Mouse (Mus musculus) myocyte (in vitro differentiated cells): Measurements from ENCODE around the gene Kcnb1. TPM values are rescaled to one million over a fixed set of nuclear protein-coding genes. Genes with fewer than 3 reads are reported as not detected.
A peak's percentile ranks its signal among the peaks of the same experiment; 100 is the strongest.

ENCODE experiments used
- H3K27me3 ChIP-seq: one replicate; pipeline ENCODE4 v1.6.1; 2011; ENCODE audit not compliant: control insufficient read depth, insufficient read depth, insufficient read length
- H3K36me3 ChIP-seq: one replicate; pipeline ENCODE4 v1.6.1; 2011; ENCODE audit not compliant: control insufficient read depth, insufficient read depth
- H3K4me2 ChIP-seq: one replicate; pipeline ENCODE4 v1.6.1; 2011; ENCODE audit warnings: low read depth, control low read depth
- H3K4me3 ChIP-seq: one replicate; pipeline ENCODE4 v1.5.1; 2011; ENCODE audit warnings: mild to moderate bottlenecking, control low read depth, moderate library complexity
- H3K79me2 ChIP-seq: one replicate; pipeline ENCODE4 v1.6.1; 2011; ENCODE audit not compliant: control insufficient read depth, insufficient read depth
- H3ac ChIP-seq: one replicate; pipeline ENCODE4 v1.6.1; 2011; ENCODE audit not compliant: control insufficient read depth, insufficient read length
- CEBPB ChIP-seq: IDR thresholded peaks from 2 replicates; pipeline ENCODE4 v1.6.1; 2011; ENCODE audit warnings: mild to moderate bottlenecking, moderate library complexity; ENCODE audit not compliant: poor library complexity, insufficient read depth, severe bottlenecking
- E2F4 ChIP-seq: IDR thresholded peaks from one replicate; pipeline ENCODE4 v1.6.1; 2011; ENCODE audit warnings: mild to moderate bottlenecking, control low read depth, moderate library complexity; ENCODE audit not compliant: insufficient read depth
- MAX ChIP-seq: IDR thresholded peaks from one replicate; pipeline ENCODE4 v1.6.1; 2011; ENCODE audit warnings: low read depth, mild to moderate bottlenecking, control low read depth
- MYOD1 ChIP-seq, 3 experiments: IDR thresholded peaks; one replicate each; pipeline ENCODE4 v1.6.1; 2011; ENCODE audit warnings: control low read depth in 2 of 3, low read depth in 2 of 3, mild to moderate bottlenecking in 2 of 3, moderate library complexity in 1 of 3; ENCODE audit not compliant: insufficient read length in 2 of 3, control insufficient read depth in 1 of 3
- MYOG ChIP-seq, 3 experiments: IDR thresholded peaks; one replicate each; pipeline ENCODE4 v1.6.1; 2011; ENCODE audit warnings: control low read depth in 2 of 3, low read depth in 2 of 3, mild to moderate bottlenecking in 2 of 3; ENCODE audit not compliant: insufficient read length in 2 of 3, control insufficient read depth in 1 of 3, insufficient read depth in 1 of 3
- POLR2A ChIP-seq: IDR thresholded peaks from one replicate; pipeline ENCODE4 v1.6.1; 2011; ENCODE audit warnings: low read depth, mild to moderate bottlenecking, control low read depth, moderate library complexity; ENCODE audit not compliant: insufficient read length
- POLR2AphosphoS2 ChIP-seq: IDR thresholded peaks from one replicate; pipeline ENCODE4 v1.6.1; 2011; ENCODE audit warnings: low read depth, control low read depth; ENCODE audit not compliant: insufficient read length
- REST ChIP-seq: IDR thresholded peaks from one replicate; pipeline ENCODE4 v1.6.1; 2011; ENCODE audit warnings: mild to moderate bottlenecking, control low read depth, moderate library complexity; ENCODE audit not compliant: insufficient read depth, insufficient read length
- SRF ChIP-seq: IDR thresholded peaks from one replicate; pipeline ENCODE4 v1.6.1; 2011; ENCODE audit warnings: low read depth; ENCODE audit not compliant: control insufficient read depth, insufficient read length
- TCF12 ChIP-seq: IDR thresholded peaks from one replicate; pipeline ENCODE4 v1.6.1; 2011; ENCODE audit warnings: mild to moderate bottlenecking, control low read depth; ENCODE audit not compliant: poor library complexity, insufficient read depth, severe bottlenecking
- TCF3 ChIP-seq: IDR thresholded peaks from one replicate; pipeline ENCODE4 v1.6.1; 2011; ENCODE audit warnings: low read depth, control low read depth; ENCODE audit not compliant: insufficient read length
- USF1 ChIP-seq: IDR thresholded peaks from one replicate; pipeline ENCODE4 v1.6.1; 2011; ENCODE audit warnings: low read depth, mild to moderate bottlenecking, control low read depth, moderate library complexity
- polyA plus RNA-seq: library from polyadenylated mRNA; unstranded; fragments of >200 nt; fragmentation: generic; extraction: Trizol; gene quantifications from one replicate; pipeline ENCODE4 v1.2.1, GENCODE M21; 2012; ENCODE audit warnings: missing spikeins

Gene Kcnb1
- polyA plus RNA-seq, 1 experiment: 0.42 TPM

GRCm38 (mm10) chr2:167063906-167064496 is 126.0 kb downstream of the Kcnb1 start:
- Histone ChIP-seq H3ac (peak overlapping the region; percentile 65), H3K79me2 (peaks cover 33% of the 10 kb centered on the region), H3K4me3 (peak overlapping the region; percentile 90), H3K4me2 (peak overlapping the region; percentile 90), H3K27me3 (no peaks in the 10 kb centered on the region), H3K36me3 (peaks cover 40% of the 10 kb centered on the region)
- TF ChIP-seq E2F4: no peak
- TF ChIP-seq SRF: no peak
- TF ChIP-seq TCF12: no peak
- no peak for TF ChIP-seq REST
- peak; percentile 33 for TF ChIP-seq MAX
- no peak for TF ChIP-seq USF1
- TF ChIP-seq POLR2A: no peak

- H3ac ChIP-seq: peak within 1 kb of the TSS; percentile 65
- no peaks in the 10 kb centered on the region for H3K27me3 ChIP-seq
- peak; percentile 33 for TF ChIP-seq USF1
- TF ChIP-seq E2F4: no peak
- TF ChIP-seq POLR2AphosphoS2: peak; percentile 99
- peak; percentile 87 for TF ChIP-seq SRF
- TF ChIP-seq TCF12: no peak
- TF ChIP-seq MAX: no peak
- no peak for TF ChIP-seq MYOD1 (IDR thresholded peaks at IDR 0.05; ENCODE audit: control insufficient read depth in 1 of 3, insufficient read length in 2 of 3, low read depth in 2 of 3)
- no peak for TF ChIP-seq MYOG (IDR thresholded peaks at IDR 0.05; ENCODE audit: control insufficient read depth in 1 of 3, insufficient read depth in 1 of 3, insufficient read length in 2 of 3, low read depth in 2 of 3)
- peak; percentile 96 for TF ChIP-seq POLR2A
- H3K36me3 ChIP-seq: peaks cover 40% of the 10 kb centered on the region
- peak within 1 kb of the TSS; percentile 93 for H3K4me2 ChIP-seq
- peak within 1 kb of the TSS; percentile 90 for H3K4me3 ChIP-seq
- peaks cover 33% of the 10 kb centered on the region for H3K79me2 ChIP-seq
These were observed 126.7 kb downstream of the Kcnb1 start, which contains the start of gene Znfx1 for GRCm38 (mm10) chr2:167062965-167063880. TSS of gene Znfx1 (minus strand) at chr2:167063015.

GRCm38 (mm10) chr2:167062497-167062911 is 127.5 kb downstream of the Kcnb1 start:
- peaks cover 45% of the 10 kb centered on the region for H3K36me3 ChIP-seq

GRCm38 (mm10) chr2:167061381-167062034 is 128.4 kb downstream of the Kcnb1 start:
- Histone ChIP-seq H3K79me2 (peaks cover 33% of the 10 kb centered on the region), H3ac (peak overlapping the region; percentile 65), H3K36me3 (peaks cover 45% of the 10 kb centered on the region), H3K4me2 (peak overlapping the region; percentile 93), H3K4me3 (peak overlapping the region; percentile 90), H3K27me3 (no peaks in the 10 kb centered on the region)
- TF ChIP-seq SRF: no peak
- TF ChIP-seq MYOD1 (IDR thresholded peaks at IDR 0.05; ENCODE audit: control insufficient read depth in 1 of 3, insufficient read length in 2 of 3, low read depth in 2 of 3): no peak
- TF ChIP-seq TCF3: no peak
- no peak for TF ChIP-seq CEBPB
- TF ChIP-seq REST: no peak
- TF ChIP-seq MYOG (IDR thresholded peaks at IDR 0.05; ENCODE audit: control insufficient read depth in 1 of 3, insufficient read depth in 1 of 3, insufficient read length in 2 of 3, low read depth in 2 of 3): no peak
- TF ChIP-seq TCF12: no peak
- no peak for TF ChIP-seq E2F4
- no peak for TF ChIP-seq POLR2AphosphoS2
- no peak for TF ChIP-seq POLR2A
- no peak for TF ChIP-seq MAX
- TF ChIP-seq USF1: no peak

More at GRCm38 (mm10) chr2:167062497-167062911, 127.5 kb downstream of the Kcnb1 start:
- Histone ChIP-seq H3K79me2 (peaks cover 33% of the 10 kb centered on the region), H3K27me3 (no peaks in the 10 kb centered on the region), H3K4me2 (peak overlapping the region; percentile 93), H3ac (peak overlapping the region; percentile 65), H3K4me3 (peak overlapping the region; percentile 90)
- peak in 2 of 3 experiments; percentile 65 to 66 for TF ChIP-seq MYOG (IDR thresholded peaks at IDR 0.05; ENCODE audit: control insufficient read depth in 1 of 3, insufficient read depth in 1 of 3, insufficient read length in 2 of 3, low read depth in 2 of 3)
- peak; percentile 40 for TF ChIP-seq E2F4
- no peak for TF ChIP-seq MAX
- no peak for TF ChIP-seq TCF3
- TF ChIP-seq POLR2AphosphoS2: peak; percentile 90
- no peak for TF ChIP-seq CEBPB
- no peak for TF ChIP-seq USF1
- TF ChIP-seq POLR2A: peak; percentile 89
- peak in 2 of 3 experiments; percentile 58 to 81 for TF ChIP-seq MYOD1 (IDR thresholded peaks at IDR 0.05; ENCODE audit: control insufficient read depth in 1 of 3, insufficient read length in 2 of 3, low read depth in 2 of 3)
- no peak for TF ChIP-seq SRF
- no peak for TF ChIP-seq TCF12
- no peak for TF ChIP-seq REST
